In genomic region chr2:115858246-115858645, GRCm38 (mm10) we compare ENCODE assay signal across 9 mouse cellular contexts.
DNase-seq lines count a peak whose midpoint lies in the region; ATAC-seq and TF ChIP-seq lines count a peak whose summit lies in the region.
"Had no signal": no experiment of that assay in that cellular context is flagged by ENCODE, and none has a peak within 500 bp of the region (broad histone marks: within the 10 kb centered on the region; RNA-seq: fewer than 3 reads in every experiment).

No protein-coding gene starts in this region.

- no peak for ATAC-seq in kidney, embryonic 16.5 days (ENCODE audit: low FRiP score, low TSS enrichment)
- no peak for ATAC-seq in forebrain, embryonic 12.5 days (ENCODE audit: low FRiP score)
- ATAC-seq in hindbrain, postnatal 0 days = no peak
- no peak for ATAC-seq in stomach, embryonic 16.5 days (ENCODE audit: insufficient read depth, low FRiP score)

- H3K27ac ChIP-seq in kidney, embryonic 16.5 days (ENCODE audit: low read length) = peak overlapping the region; percentile 87
- H3K27ac ChIP-seq in forebrain, embryonic 12.5 days = peak overlapping the region; percentile 91
- peak overlapping the region; percentile 74 for H3K27ac ChIP-seq in hindbrain, postnatal 0 days
- H3K27ac ChIP-seq in stomach, embryonic 16.5 days (ENCODE audit: low read length) = peak overlapping the region; percentile 67
- H3K27ac ChIP-seq in layer of hippocampus, adult 2 months = no peak overlapping the region

- WGBS in kidney, embryonic 16.5 days = 12% methylated on average over 8 of the region's 8 CpGs
- WGBS in forebrain, embryonic 12.5 days = 2% methylated on average over 8 of the region's 8 CpGs
- WGBS in hindbrain, postnatal 0 days = 11% methylated on average over 8 of the region's 8 CpGs
- 48% methylated on average over 8 of the region's 8 CpGs for WGBS in stomach, embryonic 16.5 days

- H3K27me3 ChIP-seq in kidney, embryonic 16.5 days (ENCODE audit: insufficient read depth, low read length) = 0 out of 2 replicates have a peak, but pooled peaks cover 2% of the 10 kb centered on the region
- H3K27me3 ChIP-seq in forebrain, embryonic 12.5 days = peaks cover 36% of the 10 kb centered on the region
- H3K27me3 ChIP-seq in hindbrain, postnatal 0 days (ENCODE audit: insufficient read depth, low read length) = peaks cover 10% of the 10 kb centered on the region
- H3K27me3 ChIP-seq in stomach, embryonic 16.5 days (ENCODE audit: control insufficient read depth, insufficient read depth, low read length) = peaks cover 6% of the 10 kb centered on the region; the same call in 1 of the 2 replicates

- H3K9ac ChIP-seq in kidney, embryonic 16.5 days (replicated peaks; ENCODE audit: low read length) = peak overlapping the region; percentile 53
- peak overlapping the region; percentile 22 for H3K9ac ChIP-seq in forebrain, embryonic 12.5 days
- no peak overlapping the region for H3K9ac ChIP-seq in hindbrain, postnatal 0 days (replicated peaks; ENCODE audit: low read length)
- no peak overlapping the region for H3K9ac ChIP-seq in stomach, embryonic 16.5 days (ENCODE audit: low read length)

- peak overlapping the region; percentile 16 for H3K4me3 ChIP-seq in kidney, embryonic 16.5 days (ENCODE audit: low read length)
- H3K4me3 ChIP-seq in forebrain, embryonic 12.5 days (replicated peaks) = peak overlapping the region; percentile 16
- no peak overlapping the region for H3K4me3 ChIP-seq in hindbrain, postnatal 0 days (ENCODE audit: low read length)
- H3K4me3 ChIP-seq in stomach, embryonic 16.5 days (replicated peaks; ENCODE audit: low read length) = no peak overlapping the region
- no peak overlapping the region for H3K4me3 ChIP-seq in layer of hippocampus, adult 2 months

- H3K36me3 ChIP-seq in kidney, embryonic 16.5 days (ENCODE audit: insufficient read depth, low read length) = no peaks in the 10 kb centered on the region
- H3K36me3 ChIP-seq in forebrain, embryonic 12.5 days (replicated peaks) = no peaks in the 10 kb centered on the region; the same call in 1 of the 2 replicates
- no peaks in the 10 kb centered on the region for H3K36me3 ChIP-seq in hindbrain, postnatal 0 days (ENCODE audit: insufficient read depth, low read length)
- H3K36me3 ChIP-seq in stomach, embryonic 16.5 days (ENCODE audit: control insufficient read depth, insufficient read depth, low read length) = no peaks in the 10 kb centered on the region

- no peak for DNase-seq in kidney, adult 8-10 months
- DNase-seq in hindbrain, postnatal 0 days (ENCODE audit: low spot score) = no peak
- no peak for DNase-seq in left cerebral cortex, postnatal 36 days (ENCODE audit: low spot score in 2 of 2)
- DNase-seq in layer of hippocampus, adult 2 months (ENCODE audit: low spot score in 2 of 2) = no peak
- DNase-seq: adrenal gland, postnatal 25 days; cerebellum, postnatal 36 days had no signal

- H3K4me2 ChIP-seq in kidney, embryonic 16.5 days (replicated peaks; ENCODE audit: low read depth, low read length) = peak overlapping the region; percentile 34
- peak overlapping the region; percentile 39 for H3K4me2 ChIP-seq in forebrain, embryonic 12.5 days
- H3K4me2 ChIP-seq in hindbrain, postnatal 0 days (ENCODE audit: low read depth, low read length) = 0 out of 2 replicates have a peak overlapping the region, but pooled peaks have one; percentile 28
- no peak overlapping the region for H3K4me2 ChIP-seq in stomach, embryonic 16.5 days (ENCODE audit: low read depth, low read length)

- peaks cover 59% of the 10 kb centered on the region for H3K4me1 ChIP-seq in kidney, embryonic 16.5 days (ENCODE audit: insufficient read depth, low read length)
- H3K4me1 ChIP-seq in forebrain, embryonic 12.5 days = peaks cover 49% of the 10 kb centered on the region
- no peaks in the 10 kb centered on the region for H3K4me1 ChIP-seq in hindbrain, postnatal 0 days (ENCODE audit: insufficient read depth, low read length)
- H3K4me1 ChIP-seq in stomach, embryonic 16.5 days (ENCODE audit: control insufficient read depth, insufficient read depth, low read length) = peaks cover 20% of the 10 kb centered on the region

- no peak for TF ChIP-seq CTCF in hindbrain, postnatal 0 days (IDR thresholded peaks at IDR 0.05; ENCODE audit: low read depth)
- no peak for TF ChIP-seq CTCF in layer of hippocampus, adult 2 months (conservative IDR thresholded peaks at IDR 0.05)

- intact Hi-C loops in left cerebral cortex, postnatal 36 days (cut with DNase I) = loop anchor here (5.0 to 10.0 kb wide), 5 partner anchors 346 to 1233 kb away; no protein-coding TSS in a partner anchor

- no peaks in the 10 kb centered on the region for H3K9me3 ChIP-seq in kidney, embryonic 16.5 days (ENCODE audit: low read length)
- no peaks in the 10 kb centered on the region for H3K9me3 ChIP-seq in forebrain, embryonic 12.5 days
- no peaks in the 10 kb centered on the region for H3K9me3 ChIP-seq in hindbrain, postnatal 0 days (ENCODE audit: low read length)
- no peaks in the 10 kb centered on the region for H3K9me3 ChIP-seq in stomach, embryonic 16.5 days (replicated peaks; ENCODE audit: control insufficient read depth, low read length)

Comparison
In these comparisons a context has a peak if more than half of its experiments do, and no peak if none do; other contexts are left out.
1. H3K4me3 ChIP-seq: peak in kidney, embryonic 16.5 days (single experiment) and forebrain, embryonic 12.5 days (single experiment); none in hindbrain, postnatal 0 days (single experiment), stomach, embryonic 16.5 days (single experiment) and layer of hippocampus, adult 2 months (single experiment).
2. H3K9ac ChIP-seq: peak in kidney, embryonic 16.5 days (single experiment) and forebrain, embryonic 12.5 days (single experiment); none in hindbrain, postnatal 0 days (single experiment) and stomach, embryonic 16.5 days (single experiment).